Comparison of ENCODE assay signal across 10 mouse cellular contexts in genomic region chr1:158596726-158597448, GRCm38 (mm10).
A peak's percentile ranks its signal among the peaks of the same experiment; 100 is the strongest.
DNase-seq lines count a peak whose midpoint lies in the region; ATAC-seq and TF ChIP-seq lines count a peak whose summit lies in the region.
"Had no signal": no experiment of that assay in that cellular context is flagged by ENCODE, and none has a peak within 500 bp of the region (broad histone marks: within the 10 kb centered on the region; RNA-seq: fewer than 3 reads in every experiment).

No protein-coding gene starts in this region.

- peak; percentile 55 for DNase-seq in layer of hippocampus, adult 11-12 months (ENCODE audit: low spot score)
- DNase-seq in layer of hippocampus, adult 9-10 months (ENCODE audit: low spot score), result no peak
- peak; percentile 21 to 27 for DNase-seq in cerebellum, postnatal 36 days
- DNase-seq in gastrocnemius, postnatal 14 days, result peak; percentile 50
- DNase-seq in kidney, adult 11 months, result peak; percentile 38
- peak; percentile 61 for DNase-seq in midbrain, postnatal 0 days (ENCODE audit: low spot score)

- H3K27ac ChIP-seq in limb, embryonic 13.5 days, result no peak overlapping the region
- H3K27ac ChIP-seq in midbrain, postnatal 0 days (ENCODE audit: low read depth, low read length), result no peak overlapping the region
- H3K27ac ChIP-seq: heart, embryonic 15.5 days; stomach, embryonic 15.5 days had no signal

- ATAC-seq in limb, embryonic 13.5 days (ENCODE audit: low FRiP score, low read depth), result peak; percentile 66; the same call in 1 of the 2 replicates
- ATAC-seq in midbrain, postnatal 0 days (ENCODE audit: low FRiP score), result peak; percentile 75
- ATAC-seq in inflammation-experienced regulatory T-cells, adult 6 months, result no peak

- peaks cover 11% of the 10 kb centered on the region for H3K4me1 ChIP-seq in limb, embryonic 13.5 days
- no peaks in the 10 kb centered on the region for H3K4me1 ChIP-seq in midbrain, postnatal 0 days (ENCODE audit: insufficient read depth, low read length)
- H3K4me1 ChIP-seq: heart, embryonic 15.5 days; stomach, embryonic 15.5 days had no signal

- peak; percentile 76 for TF ChIP-seq CTCF in midbrain, postnatal 0 days (IDR thresholded peaks at IDR 0.05)

- H3K9ac ChIP-seq in limb, embryonic 13.5 days, result no peak overlapping the region
- no peak overlapping the region for H3K9ac ChIP-seq in midbrain, postnatal 0 days (replicated peaks; ENCODE audit: low read length, poor library complexity, severe bottlenecking)
- H3K9ac ChIP-seq: heart, embryonic 15.5 days; stomach, embryonic 15.5 days had no signal

- no peaks in the 10 kb centered on the region for H3K9me3 ChIP-seq in limb, embryonic 13.5 days
- H3K9me3 ChIP-seq in midbrain, postnatal 0 days (ENCODE audit: low read length), result no peaks in the 10 kb centered on the region
- H3K9me3 ChIP-seq: heart, embryonic 15.5 days; stomach, embryonic 15.5 days had no signal

- intact Hi-C loops in gastrocnemius, postnatal 14 days (cut with DNase I; ENCODE audit: low total_unique reads), result no loop called here

- H3K27me3 ChIP-seq in limb, embryonic 13.5 days, result no peaks in the 10 kb centered on the region; the same call in 1 of the 2 replicates
- H3K27me3 ChIP-seq in midbrain, postnatal 0 days (ENCODE audit: insufficient read depth, low read length), result no peaks in the 10 kb centered on the region
- H3K27me3 ChIP-seq: heart, embryonic 15.5 days; stomach, embryonic 15.5 days had no signal

- no peak overlapping the region for H3K4me3 ChIP-seq in limb, embryonic 13.5 days
- no peak overlapping the region for H3K4me3 ChIP-seq in midbrain, postnatal 0 days (ENCODE audit: low read depth, low read length)
- H3K4me3 ChIP-seq: heart, embryonic 15.5 days; stomach, embryonic 15.5 days had no signal

- H3K4me2 ChIP-seq in limb, embryonic 13.5 days (replicated peaks), result peak overlapping the region; percentile 30; the same call in 1 of the 2 replicates
- no peak overlapping the region for H3K4me2 ChIP-seq in midbrain, postnatal 0 days (ENCODE audit: low read depth, low read length, poor library complexity, severe bottlenecking)
- H3K4me2 ChIP-seq: heart, embryonic 15.5 days; stomach, embryonic 15.5 days had no signal

- no peaks in the 10 kb centered on the region for H3K36me3 ChIP-seq in limb, embryonic 13.5 days
- H3K36me3 ChIP-seq in midbrain, postnatal 0 days (ENCODE audit: insufficient read depth, low read length), result peaks cover 6% of the 10 kb centered on the region; the same call in 1 of the 2 replicates
- H3K36me3 ChIP-seq: heart, embryonic 15.5 days; stomach, embryonic 15.5 days had no signal

- 30% methylated on average over 16 of the region's 16 CpGs for WGBS in limb, embryonic 13.5 days
- WGBS in midbrain, postnatal 0 days, result 42% methylated on average over 16 of the region's 16 CpGs
